Mouse (Mus musculus): ENCODE measurements around the gene Nap1l3. TPM values are rescaled to one million over a fixed set of nuclear protein-coding genes. Genes with fewer than 3 reads are reported as not detected.
A peak's percentile ranks its signal among the peaks of the same experiment; 100 is the strongest.

Gene Nap1l3
- 4.0 TPM in 2 replicates for polyA plus RNA-seq (2015; fragmentation: Nextera tagmentation; extraction: Ambion mirVana)

DNA sequence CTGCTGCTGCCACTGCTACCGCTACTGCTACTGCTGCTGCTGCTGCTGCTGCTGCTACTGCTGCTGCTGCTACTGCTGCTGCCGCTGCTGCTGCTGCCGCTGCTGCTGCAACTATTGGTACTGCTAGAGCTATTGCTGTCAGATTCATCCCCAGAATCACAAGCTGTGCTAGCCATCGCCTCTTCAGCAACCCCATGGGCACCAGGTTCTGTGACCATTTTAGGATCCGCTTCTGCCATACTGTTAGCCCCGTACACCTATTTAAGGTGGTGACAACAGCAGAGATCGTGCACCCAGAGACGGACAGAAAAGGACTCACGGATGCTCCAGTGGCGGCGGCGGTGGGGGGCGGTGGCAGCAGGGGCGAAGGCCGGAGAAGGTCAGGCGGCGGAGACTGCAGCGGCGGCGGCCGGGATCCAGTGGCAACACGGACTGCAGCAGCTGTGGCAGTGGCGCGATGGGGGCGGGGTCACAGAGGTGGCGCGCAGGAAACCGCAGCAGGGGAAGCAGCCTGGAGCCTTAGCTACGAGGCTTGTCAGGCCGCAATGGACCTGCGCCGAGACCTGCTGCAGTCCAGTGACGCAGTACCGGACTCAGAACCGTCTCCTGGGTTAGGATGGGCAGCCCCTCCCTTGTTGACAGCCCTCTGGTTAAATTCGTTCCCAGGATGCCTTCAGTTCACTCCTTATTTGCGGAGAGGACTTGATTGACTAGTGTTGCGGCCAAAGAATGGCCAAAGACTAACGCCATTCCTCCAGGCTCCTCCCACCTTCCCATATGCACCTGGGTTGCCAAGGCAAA lies at the start of gene Nap1l3:
Gene Nap1l3 (minus strand): TSS at position 621 of the 801 bp plus-strand sequence.
- no peak within 1 kb of the TSS for H3K9ac ChIP-seq
- no peaks in the 10 kb centered on the region for H3K4me1 ChIP-seq
- H3K9me3 ChIP-seq = no peaks in the 10 kb centered on the region
- no peaks in the 10 kb centered on the region for H3K27me3 ChIP-seq (replicated peaks)
- peak within 1 kb of the TSS; percentile 52 for H3K4me2 ChIP-seq
- ATAC-seq (ENCODE audit: insufficient read depth, low FRiP score, low read depth) = peak; percentile 98
- no peak within 1 kb of the TSS for H3K27ac ChIP-seq
- H3K4me3 ChIP-seq (replicated peaks) = peak within 1 kb of the TSS; percentile 53
- no peaks in the 10 kb centered on the region for H3K36me3 ChIP-seq
- WGBS = 8% methylated on average over 33 of the region's 39 CpGs

DNA sequence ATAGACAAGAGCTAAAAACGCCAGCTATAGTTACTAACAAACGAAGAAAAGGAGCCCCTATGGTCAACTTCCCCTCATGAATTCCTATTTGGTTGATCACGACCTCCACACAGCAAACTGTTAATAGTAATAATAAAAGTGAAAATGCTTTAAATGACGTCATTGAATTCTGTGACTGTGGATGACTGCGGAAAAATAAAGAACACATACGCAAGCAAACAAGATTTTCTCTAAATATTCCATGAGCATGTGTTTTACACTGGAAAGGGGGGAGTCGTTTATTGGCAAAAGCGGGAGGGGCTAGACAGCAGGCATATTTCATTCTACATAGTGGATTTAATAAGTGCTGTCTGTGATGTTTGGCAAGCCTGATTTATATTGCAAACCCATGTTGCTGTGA lies 451 bp upstream of the Nap1l3 start:
- no peaks in the 10 kb centered on the region for H3K9me3 ChIP-seq
- H3K27ac ChIP-seq = no peak overlapping the region
- peak overlapping the region; percentile 53 for H3K4me3 ChIP-seq (replicated peaks)
- H3K4me1 ChIP-seq = no peaks in the 10 kb centered on the region
- H3K27me3 ChIP-seq (replicated peaks) = no peaks in the 10 kb centered on the region
- peak overlapping the region; percentile 52 for H3K4me2 ChIP-seq
- WGBS = 18% methylated on average over 8 of the region's 8 CpGs
- 0 out of 2 replicates have a peak, but pooled peaks have one; percentile 23 for ATAC-seq (ENCODE audit: insufficient read depth, low FRiP score, low read depth)
- H3K36me3 ChIP-seq = no peaks in the 10 kb centered on the region
- no peak overlapping the region for H3K9ac ChIP-seq

Measured in stomach, embryonic 15.5 days (tissue).